Mouse (Mus musculus) right cerebral cortex, postnatal 36 days (tissue): ENCODE data around the gene Cldn14.

Experiments used
- DNase-seq, 2 experiments: peaks; one replicate each; pipeline ENCODE4 v3.0.0; 2022; ENCODE audit warnings: low spot score in 2 of 2, mixed read lengths in 1 of 2

The Cldn14 gene

DNA sequence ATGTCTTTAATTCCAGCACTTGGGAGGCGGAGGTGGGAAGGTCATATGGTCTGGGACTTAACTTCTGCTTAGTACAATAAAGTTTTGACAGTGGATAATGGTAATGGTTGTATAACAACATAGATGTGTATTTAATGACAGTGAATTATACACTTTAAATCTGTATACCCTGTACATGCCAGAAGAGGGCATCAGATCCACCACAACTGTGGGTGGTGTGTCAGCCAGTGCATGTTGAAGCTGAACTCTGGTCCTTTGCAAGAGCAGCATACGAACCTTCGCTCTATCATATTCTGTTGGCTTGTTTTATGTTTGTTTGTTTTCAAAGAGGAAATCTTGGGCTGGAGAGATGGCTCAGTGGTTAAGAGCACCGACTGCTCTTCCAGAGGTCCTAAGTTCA, 61.2 kb downstream of the Cldn14 start:
- DNase-seq, result no peak

GRCm38 (mm10) chr16:93944301-93944700, 64.3 kb downstream of the Cldn14 start:
- DNase-seq, result no peak

DNA sequence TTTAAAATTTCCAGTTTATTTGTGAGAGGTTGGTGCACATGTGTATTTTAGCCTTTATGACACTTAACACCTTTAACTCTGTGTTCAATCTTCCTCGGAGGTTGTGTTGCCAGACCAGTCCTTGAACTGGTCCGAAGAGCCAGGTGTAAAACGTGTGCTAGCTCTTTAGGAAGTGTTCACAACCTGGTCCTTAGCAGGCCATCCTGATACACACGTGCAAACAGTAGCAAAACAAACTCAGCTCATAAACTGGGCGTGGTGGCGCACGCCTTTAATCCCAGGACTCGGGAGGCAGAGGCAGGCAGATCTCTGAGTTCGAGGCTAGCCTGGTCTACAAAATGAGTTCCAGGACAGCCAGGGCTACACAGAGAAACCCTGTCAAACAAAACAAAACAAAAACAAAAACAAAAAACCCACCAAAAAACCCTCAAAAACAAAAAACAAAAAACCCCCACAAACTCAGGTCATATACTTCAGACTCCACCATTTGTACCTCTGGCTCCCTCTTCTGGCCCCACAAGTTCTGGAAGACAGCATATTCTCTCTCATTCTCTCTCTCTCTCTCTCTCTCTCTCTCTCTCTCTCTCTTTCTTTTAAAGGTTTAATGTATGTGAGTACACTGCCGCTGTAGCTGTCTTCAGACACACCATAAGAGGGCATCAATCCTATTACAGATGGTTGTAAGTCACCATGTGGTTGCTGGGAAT, 65.7 kb downstream of the Cldn14 start:
- no peak for DNase-seq

DNA sequence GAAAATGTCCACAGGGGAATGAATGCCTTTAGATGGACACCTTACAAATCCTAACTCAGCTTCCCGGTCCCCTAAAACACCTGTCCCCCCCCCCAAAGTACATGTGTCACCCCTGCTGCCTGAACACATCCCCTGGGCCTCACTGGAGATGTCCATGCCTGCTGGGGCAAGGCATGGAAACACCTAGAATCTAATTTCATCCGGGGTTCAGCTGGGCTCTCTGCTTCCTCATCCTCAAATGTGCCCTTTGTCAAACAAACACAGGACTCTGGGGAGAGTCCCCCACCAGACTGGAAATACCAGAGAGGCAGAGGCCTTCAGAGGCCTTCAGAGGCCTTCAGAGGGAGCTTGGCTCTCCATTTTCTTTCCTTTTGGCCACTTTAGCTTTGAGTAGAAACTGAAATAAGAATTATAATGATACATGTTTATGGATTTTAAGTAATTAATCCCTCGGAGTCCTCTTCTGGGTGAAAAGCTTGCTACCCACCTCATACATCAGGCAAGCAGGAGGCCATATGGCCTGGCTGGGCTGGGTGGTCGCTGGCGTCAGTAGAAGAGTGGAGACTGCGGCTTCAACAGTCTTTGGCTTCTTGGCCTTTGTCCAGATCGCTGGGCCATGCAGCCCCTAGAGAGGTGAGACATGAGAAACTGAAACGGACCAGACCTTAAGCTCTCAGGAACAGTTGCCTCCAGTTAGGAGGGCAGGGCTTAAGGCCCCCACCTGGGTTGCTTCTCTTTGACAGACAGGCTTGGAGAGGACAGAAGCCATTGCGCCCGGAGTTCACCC, 66.7 kb downstream of the Cldn14 start:
- no peak for DNase-seq

- DNase-seq, result no peak
These were observed 68.7 kb downstream of the Cldn14 start for GRCm38 (mm10) chr16:93939961-93940360.

DNA sequence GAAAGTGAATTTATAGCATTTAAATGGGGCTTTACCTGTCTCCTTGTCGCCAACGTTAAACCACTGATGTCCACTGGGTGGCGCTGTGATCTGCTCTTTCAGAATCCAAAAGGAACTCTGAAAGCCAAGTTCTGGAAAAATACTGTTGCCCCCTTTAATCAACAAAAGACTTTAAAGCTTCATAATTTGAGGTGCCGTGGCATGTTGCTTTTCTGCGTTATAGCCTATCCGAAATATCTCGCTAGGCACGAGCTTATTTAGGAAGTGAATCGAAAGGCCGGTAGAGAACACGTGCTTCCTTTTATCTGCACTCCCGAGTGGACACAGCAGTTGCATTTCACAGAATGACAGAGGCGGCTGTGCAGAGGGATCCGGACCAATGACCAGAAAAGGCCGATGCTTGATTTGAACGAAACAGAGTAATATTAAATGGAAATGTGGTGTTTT, 70.2 kb downstream of the Cldn14 start:
- DNase-seq, result peak in 1 of 2 experiments; percentile 17

DNA sequence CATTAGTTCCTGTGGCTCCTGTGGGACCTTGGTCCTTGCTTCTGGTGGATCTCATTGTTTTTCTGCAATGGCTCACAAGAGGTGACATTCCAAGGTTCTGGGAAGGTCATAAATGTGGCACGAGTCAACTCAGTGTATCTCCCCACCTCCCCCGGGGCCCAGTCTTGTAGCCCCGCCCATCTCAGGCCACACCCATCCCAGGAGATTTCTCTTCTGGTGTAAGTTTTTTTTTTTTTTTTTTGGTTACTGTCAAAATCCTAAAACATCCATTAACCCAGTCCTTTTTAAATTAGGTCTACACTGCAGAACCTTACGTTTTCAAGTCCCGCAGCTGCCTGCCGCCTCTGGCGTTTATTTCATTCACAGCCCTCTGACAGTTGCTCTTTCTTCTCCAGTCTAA, 73.6 kb downstream of the Cldn14 start:
- no peak for DNase-seq

- DNase-seq, result no peak
These were observed 74.0 kb downstream of the Cldn14 start for GRCm38 (mm10) chr16:93934588-93934987.

DNA sequence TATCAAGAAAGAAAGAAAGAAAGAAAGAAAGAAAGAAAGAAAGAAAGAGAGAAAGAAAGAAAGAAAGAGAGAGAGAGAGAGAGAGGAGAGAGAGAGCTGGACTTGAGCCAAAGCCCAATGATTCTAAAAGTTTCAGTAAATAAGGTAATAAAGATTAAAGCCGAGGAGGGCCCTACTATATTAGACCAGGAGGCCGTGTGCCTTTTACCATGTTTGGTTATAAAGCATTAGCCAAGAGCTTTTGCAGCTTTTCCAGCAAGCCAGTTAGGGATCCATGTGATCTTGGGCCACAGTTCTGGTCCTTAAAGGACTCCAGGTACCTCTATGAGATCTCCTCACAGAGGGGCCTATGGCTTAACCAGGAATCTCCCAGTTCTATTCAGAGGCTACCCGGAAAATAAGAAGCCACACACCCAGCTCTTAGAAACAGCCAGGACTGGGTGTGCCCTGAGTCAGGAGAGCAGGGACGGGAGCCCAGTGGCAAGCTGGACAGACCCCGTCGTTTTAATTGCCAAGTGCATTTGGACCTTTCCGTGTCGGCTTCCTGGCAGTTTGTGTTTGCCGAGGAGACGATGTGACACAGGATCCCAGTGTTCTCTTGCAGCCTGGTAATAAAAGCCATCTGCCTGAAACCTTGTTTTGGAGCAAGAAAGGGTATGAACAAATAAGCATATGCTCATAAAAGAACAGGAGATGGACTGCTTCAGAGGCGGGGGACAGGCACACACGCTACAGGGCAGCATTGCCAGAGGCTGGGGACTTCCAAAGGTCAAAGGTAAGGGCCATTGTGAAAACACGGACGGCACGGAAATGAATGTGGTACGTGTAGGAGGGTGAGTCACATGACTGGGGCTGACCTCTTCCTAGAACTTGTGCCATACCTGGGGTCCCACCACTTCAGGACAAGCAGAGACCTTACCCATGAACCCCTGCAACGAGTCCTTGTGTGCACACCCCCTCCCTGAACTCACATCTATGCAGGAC, 76.2 kb downstream of the Cldn14 start:
- no peak for DNase-seq

GRCm38 (mm10) chr16:93929370-93930032, 79.1 kb downstream of the Cldn14 start:
- DNase-seq, result no peak

DNA sequence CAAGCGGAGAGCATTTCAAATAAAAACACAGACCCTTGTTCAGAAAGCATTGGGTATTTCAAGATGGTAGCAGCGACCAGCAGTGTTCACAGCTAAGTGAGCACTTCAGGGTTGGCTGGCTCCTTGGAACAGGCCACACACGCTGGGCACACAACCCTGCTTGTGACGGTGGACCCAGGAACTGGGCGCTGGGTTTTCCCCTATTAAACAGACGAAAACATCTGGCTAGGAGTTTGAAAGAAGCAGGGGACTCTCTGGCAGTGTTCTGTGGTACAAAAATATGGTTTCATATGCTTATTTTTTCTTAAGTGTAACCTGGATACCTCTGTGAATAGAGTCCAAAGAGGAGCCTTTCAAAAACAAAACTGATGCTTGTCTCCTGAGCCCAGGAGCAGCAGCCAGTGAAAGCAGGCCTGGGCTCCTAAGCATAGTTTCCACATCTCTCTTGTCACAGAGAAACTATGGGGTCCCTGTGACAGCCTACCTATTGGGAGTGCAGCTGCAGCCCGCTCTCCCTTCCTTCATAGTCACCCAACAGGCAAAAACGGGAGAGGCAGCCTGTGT, 82.9 kb downstream of the Cldn14 start:
- no peak for DNase-seq

GRCm38 (mm10) chr16:93923788-93924187, 84.8 kb downstream of the Cldn14 start:
- no peak for DNase-seq

DNA sequence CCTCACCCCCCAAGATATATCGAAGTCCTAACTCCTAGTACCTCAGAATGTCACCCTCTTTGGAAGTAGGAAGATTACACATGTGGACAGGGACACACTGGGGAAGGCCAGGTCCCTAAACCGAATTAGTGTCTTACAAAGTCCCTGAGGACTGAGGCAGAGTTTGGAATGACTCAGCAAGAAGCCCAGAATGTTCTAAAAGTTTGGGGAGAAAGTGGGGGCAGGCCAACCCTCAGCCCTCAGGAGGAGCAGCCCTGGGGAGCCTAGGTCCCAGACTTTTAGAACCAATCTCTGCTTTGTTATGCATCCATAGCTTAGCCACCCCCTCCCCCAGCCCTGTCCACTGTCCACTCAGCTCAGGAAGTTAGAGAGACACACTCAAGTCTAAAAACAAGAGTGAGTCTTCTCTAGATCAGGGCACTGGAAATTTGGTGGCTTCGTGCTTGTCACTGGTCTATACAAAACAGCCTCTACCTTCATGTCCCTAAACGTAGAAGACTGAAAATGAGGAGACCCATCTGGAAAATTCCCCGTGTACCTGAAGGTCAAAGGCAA, 85.7 kb downstream of the Cldn14 start:
- DNase-seq, result no peak

DNA sequence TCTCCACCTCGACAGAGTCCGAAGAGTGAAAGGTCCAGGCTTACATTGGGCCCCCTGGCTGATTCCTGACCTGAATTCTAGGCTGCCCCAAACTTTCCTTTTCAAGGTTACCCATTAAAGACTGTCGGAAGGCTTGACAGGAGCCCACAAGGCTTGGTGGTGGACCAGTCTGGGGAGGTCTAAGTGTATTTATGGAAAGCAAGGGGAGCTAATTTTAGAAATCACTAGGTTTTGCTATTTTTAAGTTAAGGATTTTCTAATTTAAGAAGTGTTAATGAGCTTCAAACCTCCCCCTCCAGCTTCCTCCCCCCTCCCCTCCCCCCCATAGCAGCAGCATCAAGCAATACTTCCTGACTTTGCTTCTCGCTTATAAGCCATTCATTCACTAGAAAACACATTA, 88.0 kb downstream of the Cldn14 start:
- DNase-seq, result no peak

GRCm38 (mm10) chr16:93919189-93919588, 89.4 kb downstream of the Cldn14 start:
- DNase-seq, result no peak

DNA sequence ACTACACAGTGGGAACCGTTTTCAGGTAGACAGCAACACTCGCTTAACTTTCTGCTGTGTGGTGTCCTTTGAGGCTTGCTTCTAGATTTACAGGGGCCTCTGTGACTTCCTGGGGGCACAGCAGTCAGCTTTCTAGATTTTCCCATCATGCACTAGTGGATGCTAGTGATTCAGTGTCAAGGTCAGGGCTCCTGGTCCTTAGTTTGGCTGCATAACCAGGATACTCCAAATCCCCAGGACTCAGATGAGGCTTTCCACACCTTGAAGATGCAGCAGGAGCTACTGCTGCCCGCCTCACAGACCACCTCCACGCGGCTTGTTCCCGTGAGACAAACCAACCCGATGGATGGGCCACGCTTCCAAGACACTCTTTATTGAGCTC, 90.0 kb downstream of the Cldn14 start:
- no peak for DNase-seq

GRCm38 (mm10) chr16:93917712-93918678, 90.6 kb downstream of the Cldn14 start:
- peak; percentile 50 to 56 for DNase-seq

DNA sequence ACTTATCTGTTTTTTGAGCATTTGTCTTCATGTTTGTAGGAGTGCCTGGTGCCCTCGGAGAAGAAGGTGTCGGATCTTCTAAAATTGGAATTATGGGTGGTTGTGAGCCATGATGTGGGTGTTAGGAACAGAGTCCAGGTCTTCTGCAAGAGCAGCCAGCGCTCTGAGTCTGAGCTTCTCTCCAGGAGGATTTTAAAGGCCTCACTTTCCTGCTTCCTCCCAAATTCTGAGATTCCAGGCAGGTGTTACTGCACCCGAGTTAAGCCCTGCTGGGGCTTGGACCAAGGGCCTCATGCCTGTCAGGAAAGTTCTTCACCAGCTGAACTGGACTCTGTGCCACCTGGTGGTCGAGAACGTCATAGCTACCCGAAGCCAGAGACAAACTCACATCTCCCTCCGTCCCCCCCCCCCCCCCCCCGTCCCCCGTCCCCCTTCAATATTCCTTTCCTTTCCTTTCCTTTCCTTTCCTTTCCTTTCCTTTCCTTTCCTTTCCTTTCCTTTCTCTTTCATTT, 93.2 kb downstream of the Cldn14 start:
- no peak for DNase-seq

DNA sequence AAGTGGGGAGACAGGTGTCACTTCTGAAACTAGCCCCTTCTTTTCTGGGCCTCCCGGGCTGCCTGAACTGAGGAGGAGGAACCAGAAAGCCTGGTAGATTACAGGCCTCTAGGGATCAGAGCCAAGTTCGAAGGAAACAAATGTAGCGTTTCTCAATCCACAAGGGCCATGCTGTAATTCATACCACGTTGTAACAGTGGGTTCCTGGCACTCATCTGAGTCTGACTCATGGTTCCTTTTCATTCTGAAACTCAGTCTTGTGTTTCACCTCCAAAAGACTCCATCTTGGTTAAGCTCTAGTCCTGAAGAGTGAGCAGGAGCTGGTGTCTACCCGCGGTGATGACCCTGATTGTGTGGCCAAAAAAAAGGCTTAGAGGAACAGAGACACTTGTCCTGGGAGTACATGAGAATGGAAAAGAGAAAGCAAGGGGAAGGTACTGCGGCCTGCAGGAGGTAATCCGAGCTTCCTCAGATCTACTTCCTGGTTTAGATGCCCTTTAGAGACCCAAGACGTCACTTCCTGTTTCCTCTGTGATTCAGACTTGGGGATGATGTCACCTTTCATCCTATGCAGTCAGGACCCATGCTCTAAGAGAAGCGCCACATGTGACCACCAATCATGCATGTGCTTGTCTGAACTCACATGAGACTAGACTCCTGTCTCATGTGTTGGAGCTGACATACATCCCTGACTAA, 94.6 kb downstream of the Cldn14 start:
- DNase-seq, result no peak
